Mouse (Mus musculus) left cerebral cortex, adult 2 months (tissue): ENCODE results near the gene Pea15a. TPM values are rescaled to one million over a fixed set of nuclear protein-coding genes. Genes with fewer than 3 reads are reported as not detected.

ENCODE experiments used
- DNase-seq, 2 experiments: peaks; one replicate each; pipeline ENCODE4 v3.0.0; 2021 to 2022; ENCODE audit warnings: low spot score in 2 of 2, mixed read lengths in 1 of 2; ENCODE audit errors: extremely low spot score in 1 of 2
- H3K27ac ChIP-seq: fragments of 200-600 bp; 2 replicates; pipeline ENCODE4 v1.8.1; 2022
- H3K4me3 ChIP-seq: fragments of 200-600 bp; 2 replicates; pipeline ENCODE4 v1.8.1; 2022
- CTCF ChIP-seq: fragments of 200-600 bp; IDR thresholded peaks from 2 replicates; pipeline ENCODE4 v1.8.1; 2022; ENCODE audit warnings: antibody characterized with exemption, mild to moderate bottlenecking, moderate library complexity
- intact Hi-C: fragments of 180-260 bp; cut with DNase I; formaldehyde crosslinking; loops from one replicate; pipeline ENCODE4 v1.15.1; 2025
- total RNA-seq, 2 experiments: library from RNA; stranded (reverse); gene quantifications; 2 replicates each; pipeline ENCODE4 v1.2.3; 2021

Pea15a gene
- total RNA-seq, 2 experiments from 2014 or later: 387 to 422 TPM

DNA sequence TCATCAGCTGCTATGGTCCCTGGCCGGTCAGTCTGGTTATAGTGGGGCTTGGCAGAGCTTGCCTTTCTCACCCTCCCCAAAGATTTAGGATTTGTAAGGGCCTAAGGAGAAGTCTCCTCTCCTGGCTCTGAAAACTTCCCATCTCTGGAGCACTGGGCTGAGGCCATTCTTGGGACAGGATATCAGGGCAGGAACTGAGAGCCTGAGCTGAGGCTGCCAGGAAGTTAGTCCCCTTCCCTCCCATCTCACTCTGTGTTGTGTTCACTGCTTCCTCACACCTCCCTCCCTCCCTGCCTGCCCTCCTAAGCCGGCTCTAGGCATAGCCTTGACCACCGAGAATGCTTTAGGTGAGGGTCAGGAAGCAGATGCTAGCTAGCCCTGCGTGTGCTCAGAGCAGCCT, 3.0 kb downstream of the Pea15a start:
- no peak for TF ChIP-seq CTCF
- H3K4me3 ChIP-seq: peak overlapping the region; percentile 87
- DNase-seq: no peak
- intact Hi-C loops: no loop called here
- peak overlapping the region; percentile 76 for H3K27ac ChIP-seq

DNA sequence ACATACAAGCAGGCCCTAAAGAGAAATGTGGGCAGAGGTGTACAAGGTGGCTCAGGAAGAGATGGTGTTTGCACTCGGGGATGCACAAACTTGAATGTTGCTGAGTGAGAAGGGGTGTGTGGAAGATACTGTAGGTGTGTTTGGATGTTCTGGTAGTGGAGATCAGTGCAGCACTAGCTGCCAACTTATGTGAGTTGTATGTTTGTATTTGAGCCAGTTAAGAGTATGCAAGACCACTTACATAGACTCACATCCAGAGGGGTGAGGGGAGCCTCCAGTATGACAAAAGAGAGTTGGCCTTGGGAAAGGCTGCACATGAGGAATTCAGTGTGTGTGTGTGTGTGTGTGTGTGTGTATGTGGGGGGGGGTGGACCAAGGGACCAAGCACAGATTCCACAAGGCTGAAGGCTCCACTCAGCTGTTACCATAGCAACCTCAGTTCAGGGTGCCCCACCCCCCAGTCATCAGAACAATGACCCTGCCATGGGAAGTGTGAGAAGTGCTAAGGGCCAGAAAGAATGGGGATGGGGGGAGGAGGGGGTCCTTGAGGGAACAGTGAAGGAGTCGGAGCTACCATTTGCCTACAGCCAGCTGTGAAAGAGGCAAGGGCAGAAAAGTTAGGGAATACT, 3.6 kb downstream of the Pea15a start:
- no peak for DNase-seq
- peak overlapping the region; percentile 91 for H3K27ac ChIP-seq
- peak overlapping the region; percentile 87 for H3K4me3 ChIP-seq
- no peak for TF ChIP-seq CTCF
- intact Hi-C loops: no loop called here

DNA sequence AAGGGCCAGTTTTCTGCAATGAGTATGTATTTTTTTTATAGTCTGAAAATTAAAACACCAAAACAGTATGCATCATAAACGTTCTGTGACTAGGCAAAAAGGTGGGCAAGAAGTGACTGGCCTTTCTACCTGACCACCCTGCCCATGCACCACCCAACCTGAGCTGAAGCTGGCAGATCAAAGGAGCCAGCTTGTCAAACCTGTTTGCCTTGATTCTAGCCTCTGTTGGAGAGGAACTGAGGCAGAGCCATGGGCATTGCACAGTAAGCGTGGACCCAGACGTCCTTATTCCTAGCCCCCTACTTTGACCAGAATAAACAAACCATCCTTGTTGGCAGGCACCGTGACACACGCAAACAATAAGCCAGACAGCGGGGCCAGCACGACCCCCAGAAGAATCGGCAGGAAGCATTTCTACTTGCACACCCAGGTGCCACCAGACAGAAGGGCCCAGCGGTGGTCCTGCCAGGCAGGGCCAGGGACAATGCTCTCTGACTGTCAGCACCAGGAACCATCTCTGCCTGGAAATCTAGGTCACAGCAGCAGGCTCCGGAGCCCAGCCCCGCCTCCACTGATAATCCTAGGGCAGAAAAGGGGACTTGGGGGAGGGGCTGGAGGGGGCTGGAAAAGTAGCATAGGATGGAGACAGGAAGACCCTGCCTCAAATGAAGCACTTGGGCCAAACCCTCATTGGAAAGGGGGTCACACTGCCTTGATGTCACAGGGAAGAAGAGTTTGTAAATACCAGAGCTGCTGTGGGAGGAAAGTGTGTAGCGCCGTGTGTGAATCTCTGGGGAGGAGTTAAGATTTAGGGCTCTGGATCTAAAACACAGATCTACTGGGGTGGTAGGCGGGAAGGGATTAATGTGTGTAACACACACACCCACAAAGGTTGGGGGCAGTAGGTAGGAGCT, 4.4 kb downstream of the Pea15a start:
- no peak for DNase-seq
- intact Hi-C loops: no loop called here
- TF ChIP-seq CTCF: no peak
- H3K27ac ChIP-seq: peak overlapping the region; percentile 91
- peak overlapping the region; percentile 33 for H3K4me3 ChIP-seq

DNA sequence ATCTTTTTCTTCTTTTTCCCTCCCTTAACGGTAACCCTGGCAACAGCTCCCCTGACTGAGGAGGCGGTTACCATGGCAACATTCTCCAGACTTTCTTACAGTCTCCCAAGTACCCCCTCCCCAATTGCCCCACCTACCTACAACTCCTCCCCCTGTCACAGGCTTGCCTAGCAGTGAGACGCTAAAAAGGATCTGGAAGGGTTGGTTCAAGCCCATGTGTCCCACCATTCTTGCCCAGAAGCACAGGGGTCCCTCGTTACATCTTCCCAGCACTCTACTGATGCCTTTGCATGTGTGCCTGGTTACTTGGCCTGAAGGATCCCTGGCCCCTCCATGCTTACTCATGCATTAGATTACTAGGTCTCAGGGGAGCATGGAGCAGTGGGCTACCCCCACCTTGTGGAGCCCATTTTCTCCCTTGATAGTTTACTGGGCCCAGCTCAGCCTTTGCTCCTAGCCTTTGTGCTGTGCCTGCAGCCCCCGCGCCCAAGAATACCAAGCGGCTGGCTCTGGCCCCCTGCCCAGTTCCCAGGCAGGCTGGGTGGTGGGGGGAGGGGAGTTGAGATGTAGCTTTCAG, 5.6 kb downstream of the Pea15a start:
- intact Hi-C loops: no loop called here
- TF ChIP-seq CTCF: no peak
- peak; percentile 75 to 78 for DNase-seq
- Histone ChIP-seq H3K4me3 (peak overlapping the region; percentile 9), H3K27ac (peak overlapping the region; percentile 91)

DNA sequence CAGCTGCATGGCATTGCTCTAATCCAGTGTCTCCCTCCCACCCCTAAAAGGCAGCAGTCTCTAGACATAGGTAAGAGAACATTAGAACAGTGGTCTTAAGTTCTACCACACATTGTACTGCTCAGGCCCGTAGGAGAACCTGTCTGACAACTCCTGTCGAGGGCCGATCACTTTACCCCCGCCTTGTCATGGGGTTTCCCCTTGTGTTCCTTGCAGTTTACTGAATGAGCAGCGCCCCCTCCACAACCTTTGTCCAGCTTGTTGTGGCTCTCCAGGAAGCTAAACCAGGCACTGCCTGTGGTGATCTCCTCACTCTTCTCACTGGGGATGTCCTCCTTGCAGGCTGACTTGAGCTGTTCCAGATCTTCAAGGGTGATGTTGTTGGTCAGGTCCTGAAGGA, 6.4 kb downstream of the Pea15a start:
- Histone ChIP-seq H3K4me3 (no peak overlapping the region), H3K27ac (peak overlapping the region; percentile 64)
- DNase-seq: no peak
- intact Hi-C loops: no loop called here
- TF ChIP-seq CTCF: no peak

DNA sequence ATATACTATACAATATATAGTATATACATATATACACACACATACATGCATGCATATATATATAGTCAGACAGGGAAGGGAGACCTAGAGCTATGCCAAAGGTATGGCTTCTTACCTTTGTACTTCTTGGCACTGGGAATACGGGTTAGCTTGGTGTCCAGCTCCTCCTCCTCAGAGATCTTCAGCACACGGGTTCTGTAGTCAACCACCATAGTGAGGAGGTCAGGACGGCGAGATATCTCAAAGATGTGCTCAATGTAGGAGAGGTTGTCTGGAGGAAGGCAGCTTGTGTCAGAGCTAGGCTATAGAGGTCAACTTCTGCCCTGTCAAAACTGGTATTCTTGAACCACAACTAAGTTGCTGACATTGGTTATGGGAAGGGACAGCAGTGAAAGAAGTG, 7.6 kb downstream of the Pea15a start:
- intact Hi-C loops: no loop called here
- Histone ChIP-seq H3K27ac (peak overlapping the region; percentile 64; the same call in 1 of the 2 replicates), H3K4me3 (no peak overlapping the region)
- no peak for TF ChIP-seq CTCF
- DNase-seq: no peak

DNA sequence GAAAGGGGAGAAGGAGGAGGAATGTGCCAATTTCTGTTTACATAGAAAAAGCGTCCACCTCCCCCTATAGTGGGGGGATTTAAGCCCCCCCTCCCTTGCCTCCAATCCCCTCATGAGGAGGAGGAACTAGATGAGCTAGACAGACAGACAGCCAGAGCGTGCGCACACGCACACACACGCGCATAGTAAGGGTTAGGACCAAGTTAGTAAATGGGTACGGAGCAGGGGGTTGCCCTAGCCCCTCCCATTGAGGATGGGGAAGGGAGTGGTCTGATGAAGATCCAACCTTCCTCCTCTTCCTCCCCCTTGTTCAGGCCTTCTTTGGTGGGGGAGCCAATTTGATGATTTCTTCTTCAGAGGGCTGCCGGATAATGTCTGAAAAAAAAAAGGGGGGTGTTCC, 8.3 kb downstream of the Pea15a start:
- Histone ChIP-seq H3K27ac (peak overlapping the region; percentile 32; the same call in 1 of the 2 replicates), H3K4me3 (no peak overlapping the region)
- no peak for TF ChIP-seq CTCF
- DNase-seq: no peak
- intact Hi-C loops: no loop called here

DNA sequence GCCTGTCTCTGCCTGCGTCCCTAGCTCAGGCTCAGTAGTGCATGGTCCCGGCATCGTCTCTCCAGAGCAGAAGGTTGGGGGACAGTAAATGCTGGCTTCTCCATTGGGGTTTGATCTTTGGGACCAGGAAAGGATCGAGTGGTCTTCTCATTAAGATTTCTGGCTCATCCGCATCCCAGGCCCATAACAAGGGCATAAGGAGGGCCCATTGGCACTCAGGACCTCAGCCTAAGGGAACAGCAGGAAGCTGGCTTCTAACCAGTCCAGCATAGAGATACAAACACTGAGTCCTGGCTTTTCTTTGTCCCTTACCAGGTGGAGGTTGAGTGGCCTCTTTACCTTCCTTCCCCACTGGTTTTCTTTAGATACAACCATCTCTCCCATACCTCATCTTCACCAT, 8.8 kb downstream of the Pea15a start:
- no peak for DNase-seq
- Histone ChIP-seq H3K4me3 (no peak overlapping the region), H3K27ac (peak overlapping the region; percentile 9; the same call in 1 of the 2 replicates)
- intact Hi-C loops: no loop called here
- no peak for TF ChIP-seq CTCF

DNA sequence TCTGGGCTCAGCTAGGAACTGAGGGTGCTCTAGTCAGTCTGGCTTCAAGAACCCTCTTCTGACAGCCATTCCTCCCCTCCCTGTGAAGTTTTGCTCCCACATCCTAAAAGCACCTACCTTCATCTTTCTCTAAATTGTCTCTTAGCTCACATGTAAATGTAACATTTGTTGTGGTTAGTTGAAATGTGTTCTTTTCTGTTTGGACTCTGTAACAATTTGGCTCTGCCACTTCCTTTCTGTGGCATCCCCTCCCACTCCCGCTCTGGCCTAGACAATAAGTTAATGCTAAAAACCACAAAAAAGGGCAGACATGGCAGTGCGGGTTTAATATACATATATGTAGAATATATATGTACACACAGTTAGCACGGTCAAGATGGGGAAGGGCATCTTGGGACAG, 9.5 kb downstream of the Pea15a start:
- intact Hi-C loops: no loop called here
- TF ChIP-seq CTCF: no peak
- H3K4me3 ChIP-seq: no peak overlapping the region
- DNase-seq: no peak
- 0 out of 2 replicates have a peak overlapping the region, but pooled peaks have one; percentile 10 for H3K27ac ChIP-seq

DNA sequence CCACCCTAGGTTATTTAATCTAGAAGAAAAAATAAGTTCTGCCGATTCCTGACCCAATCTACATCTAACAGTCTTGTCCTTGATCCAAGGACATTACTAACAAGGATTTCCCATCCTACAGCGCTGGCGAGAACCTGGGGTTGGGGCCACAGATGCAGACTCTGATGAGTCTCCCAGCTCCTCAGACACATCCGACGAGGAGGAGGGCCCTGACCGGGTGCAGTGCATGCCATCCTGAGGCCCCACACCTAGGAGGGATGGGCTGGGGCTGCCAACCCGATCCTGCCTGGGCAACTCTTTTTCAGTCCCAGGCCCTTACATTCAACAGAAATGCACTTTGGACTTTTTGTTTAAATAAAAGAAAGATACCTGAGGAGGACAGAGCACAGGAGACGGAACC, 12.2 kb downstream of the Pea15a start:
- no peak for TF ChIP-seq CTCF
- intact Hi-C loops: no loop called here
- Histone ChIP-seq H3K27ac (peak overlapping the region; percentile 24; the same call in 1 of the 2 replicates), H3K4me3 (no peak overlapping the region)
- no peak for DNase-seq

DNA sequence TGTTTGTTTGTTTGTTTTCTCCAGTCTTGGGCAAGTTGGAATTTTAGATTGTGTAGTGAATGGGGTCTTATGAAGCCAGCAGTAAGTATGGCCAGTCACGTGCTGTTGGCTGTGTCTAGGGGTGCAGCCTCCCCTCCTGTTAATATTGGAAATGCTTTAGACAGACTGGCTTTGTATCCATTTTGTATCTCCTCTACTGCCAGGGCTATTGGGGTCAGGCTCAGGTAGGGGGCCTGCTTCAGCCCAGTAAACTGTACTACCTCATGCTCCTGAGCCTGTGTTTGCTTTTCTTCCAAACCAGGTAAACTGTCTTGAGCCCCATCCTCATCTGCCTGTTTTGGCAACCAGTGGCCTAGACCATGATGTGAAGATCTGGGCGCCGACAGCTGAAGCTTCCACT, 14.4 kb downstream of the Pea15a start:
- H3K4me3 ChIP-seq: no peak overlapping the region
- DNase-seq: no peak
- TF ChIP-seq CTCF: no peak
- intact Hi-C loops: no loop called here
- no peak overlapping the region; the same call in 1 of the 2 replicates for H3K27ac ChIP-seq

DNA sequence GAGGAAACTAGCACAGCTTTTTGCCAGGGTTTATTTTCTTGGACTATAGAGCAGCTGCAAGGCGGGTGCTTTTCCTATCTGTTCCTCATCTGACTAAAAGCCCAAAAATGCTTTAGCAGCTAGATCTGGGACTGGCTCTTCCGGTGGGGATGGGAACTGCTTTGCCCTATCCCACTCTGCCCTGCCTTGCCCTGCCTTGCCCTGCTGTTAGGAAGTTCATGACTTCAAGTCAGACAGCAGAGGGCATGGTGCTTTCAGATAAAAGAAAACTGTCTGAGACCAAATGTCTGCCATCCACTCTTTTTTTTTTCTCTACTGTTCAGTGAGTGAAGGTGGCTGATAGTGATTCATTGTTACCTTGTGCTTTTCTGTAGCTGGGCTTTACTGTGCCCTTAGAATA, 15.0 kb downstream of the Pea15a start:
- no peak for DNase-seq
- Histone ChIP-seq H3K27ac (peak overlapping the region; percentile 40; the same call in 1 of the 2 replicates), H3K4me3 (no peak overlapping the region)
- TF ChIP-seq CTCF: peak; percentile 26
- intact Hi-C loops: no loop called here
